Mouse (Mus musculus) layer of hippocampus, adult 9-10 months (tissue): ENCODE data around the gene Adamts16.

Experiments
- DNase-seq: peaks from one replicate; pipeline ENCODE4 v3.0.0; 2022; ENCODE audit warnings: low spot score

Gene Adamts16

GRCm38 (mm10) chr13:70713331-70713730 lies 128.3 kb downstream of the Adamts16 start:
- no peak for DNase-seq

- DNase-seq: no peak
Measured at GRCm38 (mm10) chr13:70707158-70707854, 134.3 kb downstream of the Adamts16 start.

GRCm38 (mm10) chr13:70702904-70703303 lies 138.7 kb downstream of the Adamts16 start:
- DNase-seq: peak; percentile 13

GRCm38 (mm10) chr13:70698812-70699387 lies 142.7 kb downstream of the Adamts16 start:
- no peak for DNase-seq

GRCm38 (mm10) chr13:70689452-70689960 lies 152.1 kb downstream of the Adamts16 start:
- DNase-seq: no peak

GRCm38 (mm10) chr13:70685825-70686224 lies 155.8 kb downstream of the Adamts16 start:
- DNase-seq: no peak

GRCm38 (mm10) chr13:70684976-70685609 lies 156.5 kb downstream of the Adamts16 start:
- DNase-seq: no peak

GRCm38 (mm10) chr13:70681411-70682183 lies 160.0 kb downstream of the Adamts16 start:
- no peak for DNase-seq

GRCm38 (mm10) chr13:70680316-70680715 lies 161.3 kb downstream of the Adamts16 start:
- DNase-seq: no peak
